Mouse (Mus musculus) Muller cell, postnatal 12 days (primary cell): ENCODE results near the gene Grn.
"Not testable (repeated sequence)": the region's sequence is repeated elsewhere in the genome, so short reads cannot be mapped to it uniquely, and the experiment has no call there.

Source experiments
- DNase-seq: peaks from one replicate; pipeline ENCODE4 v3.0.0-alpha.2; 2015; ENCODE audit errors: inconsistent ontology term

The Grn gene

GRCm38 (mm10) chr11:102430121-102431017 is at the start of gene Grn:
Gene Grn (plus strand): TSS chr11:102430315.
- peak; percentile 96 for DNase-seq

GRCm38 (mm10) chr11:102381341-102382100 is 48.6 kb upstream of the Grn start:
- no peak for DNase-seq

- no peak for DNase-seq
Measured at GRCm38 (mm10) chr11:102382794-102383193, 47.3 kb upstream of the Grn start.

DNA sequence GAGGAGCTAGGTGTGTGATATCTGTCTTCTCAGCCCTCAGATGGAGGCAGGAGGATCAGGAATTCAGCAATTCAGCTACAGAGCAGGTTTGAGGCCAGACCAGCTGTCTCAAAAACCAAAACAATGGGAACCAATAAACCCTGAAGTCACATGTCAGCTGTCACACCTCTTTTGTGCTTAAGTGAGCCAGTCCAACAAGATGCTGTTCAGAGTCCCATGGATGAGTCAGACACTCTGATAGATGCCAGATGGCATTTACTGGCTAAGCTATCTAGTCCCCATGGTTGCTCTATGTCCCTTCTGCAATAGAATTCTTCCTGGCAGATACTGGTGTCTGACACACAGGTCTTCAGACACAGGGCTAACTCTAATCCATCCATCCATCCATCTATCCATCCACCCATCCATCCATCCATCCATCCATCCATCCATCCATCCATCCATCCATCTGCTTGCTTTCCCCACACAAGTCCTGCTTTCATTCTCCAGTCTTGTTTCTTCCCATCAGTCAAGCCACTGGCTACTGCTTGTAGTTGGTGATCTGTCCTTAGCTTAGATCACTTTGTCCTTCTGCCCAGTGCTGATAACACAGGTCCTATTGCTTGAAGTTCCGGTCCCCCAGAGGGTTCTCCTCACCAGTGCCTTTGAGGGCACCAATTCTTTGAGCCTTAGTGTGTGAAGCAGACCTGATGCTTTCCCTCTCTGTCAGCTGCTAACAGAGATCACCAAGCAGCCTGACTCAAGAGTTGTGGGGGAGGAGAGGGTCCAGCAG is 46.6 kb upstream of the Grn start:
- peak; percentile 38 for DNase-seq

DNA sequence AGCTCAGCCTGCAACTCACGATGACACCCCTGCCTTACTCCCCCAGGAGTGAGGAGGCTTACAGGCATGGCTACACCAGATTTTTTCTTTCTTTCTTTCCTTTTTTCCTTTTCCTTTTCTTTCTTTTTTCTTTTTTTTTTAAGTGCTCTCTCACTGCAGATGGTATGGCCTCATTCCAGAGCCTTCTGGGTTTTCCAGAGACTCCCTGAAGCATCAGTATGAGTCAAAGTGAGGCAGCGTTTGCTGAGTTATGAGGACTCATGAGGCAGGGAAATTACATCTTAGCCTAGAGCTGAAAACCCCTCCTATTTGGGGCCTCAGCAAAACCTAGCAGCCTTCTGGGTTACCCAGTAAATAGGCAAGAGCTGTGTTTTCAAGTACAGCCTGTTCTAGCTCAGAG is 45.7 kb upstream of the Grn start:
- no peak for DNase-seq

GRCm38 (mm10) chr11:102385075-102385474 is 45.0 kb upstream of the Grn start:
- no peak for DNase-seq

GRCm38 (mm10) chr11:102386121-102386520 is 44.0 kb upstream of the Grn start:
- DNase-seq = no peak

GRCm38 (mm10) chr11:102389436-102389835 is 40.7 kb upstream of the Grn start:
- not testable (repeated sequence) for DNase-seq

DNA sequence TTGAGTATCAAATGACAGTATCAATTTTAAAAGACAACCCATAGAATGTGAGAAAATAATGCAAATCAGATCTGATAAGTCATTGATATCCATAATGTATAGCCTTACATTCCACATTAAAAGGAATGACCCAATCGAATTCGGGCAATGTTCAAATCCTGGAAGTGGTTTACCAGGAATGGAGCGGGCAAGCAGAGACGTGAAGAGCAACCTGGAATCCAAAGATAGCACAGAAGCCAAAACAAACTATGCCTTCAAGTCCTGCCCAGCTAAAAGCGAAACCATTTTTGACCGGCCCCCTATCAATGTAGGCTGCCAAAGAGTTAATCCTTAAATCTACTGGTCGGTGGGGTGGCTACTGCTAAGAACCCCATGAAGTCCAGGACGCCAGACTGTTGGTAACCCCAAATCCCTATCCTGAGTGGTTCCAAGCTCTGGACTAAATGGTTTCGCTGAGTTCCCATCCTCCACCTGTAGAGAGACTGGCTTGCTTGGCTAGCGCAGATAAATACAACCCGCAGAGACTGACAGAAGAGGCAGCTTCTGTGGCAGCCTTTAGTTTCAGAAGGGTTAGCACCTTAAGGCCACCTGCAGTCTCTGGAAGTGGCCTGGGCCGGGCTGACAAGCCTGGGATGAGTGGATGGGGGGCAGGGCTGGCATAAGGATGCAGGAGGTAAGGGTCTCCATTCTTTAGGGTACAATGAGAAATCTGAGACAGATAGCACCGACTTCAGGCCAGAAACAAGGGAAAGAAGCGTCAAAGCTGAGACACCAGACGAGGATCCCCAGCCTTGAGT is 37.5 kb upstream of the Grn start:
- no peak for DNase-seq

DNA sequence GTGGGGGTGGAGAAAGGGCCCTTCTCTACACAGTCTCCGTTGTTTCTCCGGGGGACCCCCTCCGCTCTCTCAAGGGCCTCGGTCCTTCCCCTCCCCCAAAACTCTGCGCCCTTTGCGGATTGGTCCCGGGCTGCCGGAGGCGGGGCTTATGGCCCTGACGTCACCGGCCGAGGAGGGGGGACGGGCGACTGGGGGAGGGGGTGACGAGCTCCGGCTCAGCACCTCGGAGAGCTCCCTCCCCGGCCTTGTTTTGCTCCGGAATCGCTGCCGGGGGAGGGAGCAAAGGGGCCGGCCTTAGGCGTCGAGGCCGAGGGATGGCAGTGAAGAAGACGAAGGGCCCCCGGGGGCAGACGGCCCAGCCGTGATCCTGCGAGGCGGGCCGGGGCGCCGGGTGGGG is 36.9 kb upstream of the Grn start, which contains the start of gene Rundc3a:
Gene Rundc3a, plus strand, starts transcription at position 166 of the 397 bp plus-strand sequence.
- DNase-seq = peak; percentile 94

DNA sequence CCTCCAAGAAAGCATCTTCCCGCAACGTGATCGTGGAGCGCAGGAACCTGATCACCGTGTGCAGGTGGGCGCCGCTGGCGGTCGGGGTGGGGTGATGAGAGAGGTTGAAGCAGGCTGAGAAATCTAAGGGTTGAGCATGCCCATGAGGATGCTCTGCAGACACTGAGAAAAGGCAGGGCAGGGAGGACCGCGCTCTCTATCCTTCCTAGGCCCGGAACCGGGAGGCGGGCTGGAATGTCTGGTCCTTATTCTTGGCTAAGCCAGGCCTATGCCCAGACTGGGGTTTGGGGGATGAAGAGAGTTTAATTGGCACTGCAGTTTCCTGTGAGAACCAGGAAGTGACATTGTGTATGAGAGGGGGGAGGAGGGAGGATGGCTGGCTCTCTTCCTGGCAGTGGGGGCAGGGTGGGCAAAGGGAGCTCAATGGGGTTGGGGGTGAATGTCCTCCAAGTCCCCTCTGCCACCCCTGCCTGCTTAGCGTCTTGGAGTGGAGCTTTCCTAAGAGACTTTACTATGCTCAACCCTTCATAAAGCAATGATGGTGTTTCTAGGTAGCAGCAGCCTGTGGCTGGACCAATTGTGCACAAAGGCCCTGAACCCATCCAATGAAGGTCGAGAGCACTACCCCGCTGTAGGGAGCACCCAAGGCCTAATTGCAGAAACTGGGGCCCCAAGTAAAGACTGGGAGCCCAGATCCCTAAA is 36.2 kb upstream of the Grn start:
- no peak for DNase-seq

- no peak for DNase-seq
Measured at GRCm38 (mm10) chr11:102394421-102395124, 35.5 kb upstream of the Grn start.

- DNase-seq = no peak
Measured at GRCm38 (mm10) chr11:102395250-102395649, 34.9 kb upstream of the Grn start.

GRCm38 (mm10) chr11:102396263-102396662 is 33.9 kb upstream of the Grn start:
- DNase-seq = no peak

DNA sequence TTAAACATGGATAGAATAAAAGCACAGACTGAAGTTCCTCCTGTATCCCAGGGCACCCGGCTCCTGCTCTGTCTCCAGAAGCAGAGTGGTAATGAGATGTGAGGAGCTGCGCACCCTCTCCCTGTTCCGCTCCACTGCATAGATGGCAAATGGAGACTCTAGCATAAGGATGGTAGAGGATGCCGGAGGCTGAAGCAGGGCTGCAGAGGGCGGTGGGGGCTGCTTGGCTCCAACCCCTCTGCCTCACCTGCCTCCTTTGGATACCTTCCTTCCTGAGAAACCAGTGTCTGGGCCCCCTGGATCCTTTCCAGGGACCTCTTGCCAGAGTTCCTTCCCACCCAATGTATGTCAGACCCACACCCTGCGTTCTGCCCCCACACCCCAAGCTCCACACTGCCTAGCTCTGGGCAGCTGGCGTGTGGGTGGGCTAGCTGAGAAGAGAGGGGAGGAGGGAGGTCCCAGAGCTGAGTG is 33.4 kb upstream of the Grn start:
- no peak for DNase-seq

GRCm38 (mm10) chr11:102398007-102398825 is 31.9 kb upstream of the Grn start:
- DNase-seq = no peak

DNA sequence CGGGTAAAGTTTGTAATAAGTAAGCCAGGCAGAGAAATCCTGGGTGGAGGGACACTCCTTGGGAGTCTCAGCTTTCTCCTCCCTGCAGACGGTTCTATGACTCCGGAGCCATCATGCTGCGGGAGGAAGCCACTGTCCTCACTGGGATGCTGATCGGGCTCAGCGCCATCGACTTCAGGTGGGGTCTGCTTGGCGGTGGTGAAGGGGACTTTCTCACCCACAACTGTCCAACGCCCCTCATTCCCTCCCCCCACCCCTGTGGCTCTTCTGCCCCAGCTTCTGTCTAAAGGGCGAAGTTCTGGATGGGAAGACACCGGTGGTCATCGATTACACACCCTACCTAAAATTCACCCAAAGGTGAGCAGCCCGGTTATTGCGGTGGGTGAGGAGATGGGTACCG is 31.0 kb upstream of the Grn start:
- DNase-seq = no peak

- no peak for DNase-seq
Measured at GRCm38 (mm10) chr11:102399610-102400072, 30.5 kb upstream of the Grn start.
